Mouse (Mus musculus) olfactory bulb, adult 2 months (tissue): ENCODE measurements around the gene 4921504E06Rik.

Source experiments
- CTCF ChIP-seq: fragments of 200-500 bp; IDR thresholded peaks from 2 replicates; pipeline ENCODE4 v1.5.1; 2012; ENCODE audit warnings: low read depth, mild to moderate bottlenecking, low read length, moderate library complexity; ENCODE audit not compliant: insufficient read depth
- POLR2A ChIP-seq: fragments of 200-500 bp; IDR thresholded peaks from 2 replicates; pipeline ENCODE4 v1.6.1; 2012; ENCODE audit warnings: mild to moderate bottlenecking, low read depth, low read length, moderate library complexity; ENCODE audit not compliant: insufficient read depth

DNA sequence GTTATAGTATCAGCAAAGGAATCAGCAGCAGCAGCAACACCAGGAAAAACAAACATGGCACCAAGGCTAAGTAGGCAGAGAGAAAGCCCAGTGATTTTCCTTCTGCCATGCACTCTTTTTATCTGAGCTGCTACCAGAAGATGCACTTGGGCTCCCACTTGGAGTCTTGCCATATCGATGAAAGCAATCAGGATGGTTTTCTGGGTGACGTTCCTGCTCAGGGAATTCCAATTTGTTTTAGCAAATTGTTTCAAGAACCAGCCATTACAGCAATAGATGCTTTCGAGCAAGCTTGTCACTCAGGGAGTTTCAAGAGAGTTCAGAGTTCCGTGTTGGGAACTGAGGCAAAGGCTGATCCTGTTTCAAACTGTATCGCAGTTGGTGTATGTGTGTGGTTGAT lies 47.1 kb upstream of the 4921504E06Rik start:
- TF ChIP-seq CTCF (no peak), POLR2A (no peak)
